Mouse (Mus musculus) ES-CJ7 (cell line): ENCODE measurements at regions not wholly inside any gene's neighbourhood (a gene's known extent, or its start where the extent isn't known, plus 50 kb on each side); places are given as distances from the start of the nearest gene placed in this dataset.
"Not testable (repeated sequence)": the region's sequence is repeated elsewhere in the genome, so short reads cannot be mapped to it uniquely, and the experiment has no call there.

ENCODE experiments used
- DNase-seq: peaks from one replicate; pipeline ENCODE4 v3.0.0; 2011; ENCODE audit warnings: low read depth, low spot score

GRCm38 (mm10) chr16:50533881-50534280 is 57.1 kb downstream of the Ccdc54 start:
- DNase-seq: no peak

- peak; percentile 84 for DNase-seq
Observed at GRCm38 (mm10) chr16:50529511-50530416, 61.2 kb downstream of the Ccdc54 start.

GRCm38 (mm10) chr16:50528677-50529510 is 62.1 kb downstream of the Ccdc54 start:
- peak; percentile 77 for DNase-seq

GRCm38 (mm10) chr16:50528355-50528676 is 62.6 kb downstream of the Ccdc54 start:
- DNase-seq: no peak

- DNase-seq: not testable (repeated sequence)
Observed at GRCm38 (mm10) chr16:50526930-50527329, 64.0 kb downstream of the Ccdc54 start.

- peak; percentile 34 for DNase-seq
Observed at GRCm38 (mm10) chr16:50525934-50526366, 65.0 kb downstream of the Ccdc54 start.

GRCm38 (mm10) chr16:50525504-50525903 is 65.5 kb downstream of the Ccdc54 start:
- DNase-seq: no peak

GRCm38 (mm10) chr16:50519610-50520009 is 71.3 kb downstream of the Ccdc54 start:
- DNase-seq: no peak

GRCm38 (mm10) chr16:50516579-50516978 is 74.4 kb downstream of the Ccdc54 start:
- DNase-seq: no peak

GRCm38 (mm10) chr16:50515039-50515438 is 75.9 kb downstream of the Ccdc54 start:
- DNase-seq: no peak

- no peak for DNase-seq
Observed at GRCm38 (mm10) chr16:50512080-50512479, 78.9 kb downstream of the Ccdc54 start.

- DNase-seq: peak; percentile 31
Observed at GRCm38 (mm10) chr16:50509529-50509895, 77.3 kb upstream of the Bbx start.

GRCm38 (mm10) chr16:50508673-50509528 is 76.7 kb upstream of the Bbx start:
- no peak for DNase-seq

GRCm38 (mm10) chr16:50504619-50505018 is 72.4 kb upstream of the Bbx start:
- no peak for DNase-seq

- no peak for DNase-seq
Observed at GRCm38 (mm10) chr16:50498909-50499308, 66.7 kb upstream of the Bbx start.

- DNase-seq: no peak
Observed at GRCm38 (mm10) chr16:50493662-50494061, 61.5 kb upstream of the Bbx start.

- DNase-seq: no peak
Observed at GRCm38 (mm10) chr16:50489244-50489643, 57.1 kb upstream of the Bbx start.

GRCm38 (mm10) chr16:50482360-50482786 is 50.2 kb upstream of the Bbx start:
- peak; percentile 86 for DNase-seq
